Mouse (Mus musculus): ENCODE measurements at regions not wholly inside any gene's neighbourhood (a gene's known extent, or its start where the extent isn't known, plus 50 kb on each side); places are given as distances from the start of the nearest gene placed in this dataset.

GRCm38 (mm10) chr10:44857444-44857843 is 209.6 kb upstream of the Prep start:
- in situ Hi-C loops (cut with MboI; ENCODE audit: low pct_unique_long_range_greater_than_20kb in 1 of 2, low sequenced_read_pairs in 2 of 2, unreplicated experiment in 1 of 2): no loop called here

DNA sequence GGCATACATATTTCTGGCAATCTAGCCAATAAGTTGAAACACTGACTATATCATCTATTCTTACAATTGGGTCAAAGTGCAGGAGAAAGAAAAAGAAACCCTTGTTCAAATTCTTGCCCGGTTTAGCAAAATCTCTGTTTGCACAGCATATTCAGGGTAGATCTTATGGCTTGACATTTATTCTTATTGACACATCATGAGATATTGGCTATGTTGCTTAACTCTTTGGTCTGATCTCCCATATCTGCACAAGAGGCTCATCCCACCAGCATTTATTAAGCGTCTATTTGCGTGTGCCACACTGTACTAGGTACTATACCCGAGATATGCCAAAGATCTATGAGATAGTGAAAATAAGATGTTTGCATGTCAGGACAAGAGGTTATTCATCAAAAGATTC is 212.9 kb upstream of the Prep start:
- in situ Hi-C loops (cut with MboI; ENCODE audit: low pct_unique_long_range_greater_than_20kb in 1 of 2, low sequenced_read_pairs in 2 of 2, unreplicated experiment in 1 of 2): no loop called here

- in situ Hi-C loops (cut with MboI; ENCODE audit: low pct_unique_long_range_greater_than_20kb in 1 of 2, low sequenced_read_pairs in 2 of 2, unreplicated experiment in 1 of 2): no loop called here
Observed at GRCm38 (mm10) chr10:44849016-44849415, 218.0 kb upstream of the Prep start.

DNA sequence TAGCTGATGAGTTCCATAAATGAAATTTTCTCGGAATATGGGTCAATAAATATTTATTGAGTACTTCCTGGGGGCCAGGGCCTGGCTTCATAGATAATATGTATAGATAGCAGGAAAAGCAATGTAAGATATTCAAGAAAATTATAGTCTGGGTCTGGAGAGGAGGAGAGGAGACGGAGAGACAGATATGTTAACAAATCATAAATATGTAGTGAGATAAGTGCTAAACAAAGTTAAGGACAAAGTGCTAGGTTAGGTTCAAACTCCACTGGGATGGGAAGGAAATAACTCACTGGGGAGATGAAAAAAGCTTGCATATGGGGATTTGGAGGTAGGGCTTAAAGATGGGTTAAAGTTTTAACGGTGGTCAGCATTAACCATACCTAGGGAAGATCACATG is 220.2 kb upstream of the Prep start:
- in situ Hi-C loops (cut with MboI; ENCODE audit: low pct_unique_long_range_greater_than_20kb in 1 of 2, low sequenced_read_pairs in 2 of 2, unreplicated experiment in 1 of 2): no loop called here

GRCm38 (mm10) chr10:44846149-44846548 is 220.9 kb upstream of the Prep start:
- in situ Hi-C loops (cut with MboI; ENCODE audit: low pct_unique_long_range_greater_than_20kb in 1 of 2, low sequenced_read_pairs in 2 of 2, unreplicated experiment in 1 of 2): no loop called here

DNA sequence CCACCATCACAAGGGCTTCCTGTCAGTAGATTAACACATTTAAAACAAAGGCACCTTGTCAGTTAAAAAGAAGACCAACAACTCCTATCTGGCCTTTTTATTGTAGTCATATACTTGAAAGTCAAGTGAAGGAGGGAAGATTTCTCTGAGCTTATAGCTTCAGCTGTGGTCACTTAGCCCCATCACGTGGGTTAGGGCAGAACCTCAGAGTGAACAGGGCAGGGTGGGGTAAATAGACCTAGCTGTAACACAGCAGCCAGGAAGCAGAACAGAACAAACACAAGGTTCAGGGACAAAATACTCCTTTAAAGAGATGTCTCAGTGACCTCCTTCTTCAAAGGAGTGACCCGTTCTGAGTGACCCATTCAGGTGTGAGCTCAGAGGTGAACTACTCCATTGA is 226.6 kb upstream of the Prep start:
- in situ Hi-C loops (cut with MboI; ENCODE audit: low pct_unique_long_range_greater_than_20kb in 1 of 2, low sequenced_read_pairs in 2 of 2, unreplicated experiment in 1 of 2): no loop called here

- in situ Hi-C loops (cut with MboI; ENCODE audit: low pct_unique_long_range_greater_than_20kb in 1 of 2, low sequenced_read_pairs in 2 of 2, unreplicated experiment in 1 of 2): no loop called here
Observed at GRCm38 (mm10) chr10:44832455-44832854, 234.5 kb upstream of the Prep start.

DNA sequence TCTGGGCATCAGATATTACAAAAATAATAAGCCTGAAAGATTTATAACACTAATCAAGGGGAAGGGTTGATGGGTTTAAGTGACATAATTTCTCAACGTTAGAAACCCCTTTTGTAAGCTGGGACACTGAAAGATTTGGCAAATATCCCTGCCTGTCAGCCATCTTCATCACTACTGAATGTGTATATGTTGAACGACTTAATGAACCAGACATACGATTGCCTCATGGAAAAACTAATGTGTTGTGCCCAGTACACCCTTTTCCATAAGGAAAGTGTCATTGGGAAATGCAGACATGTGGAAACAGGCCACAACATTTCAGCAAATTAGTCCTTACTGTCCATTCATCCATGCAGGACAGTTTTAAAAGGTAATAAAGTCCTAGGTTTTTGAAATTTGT is 240.7 kb upstream of the Prep start:
- in situ Hi-C loops (cut with MboI; ENCODE audit: low pct_unique_long_range_greater_than_20kb in 1 of 2, low sequenced_read_pairs in 2 of 2, unreplicated experiment in 1 of 2): no loop called here

DNA sequence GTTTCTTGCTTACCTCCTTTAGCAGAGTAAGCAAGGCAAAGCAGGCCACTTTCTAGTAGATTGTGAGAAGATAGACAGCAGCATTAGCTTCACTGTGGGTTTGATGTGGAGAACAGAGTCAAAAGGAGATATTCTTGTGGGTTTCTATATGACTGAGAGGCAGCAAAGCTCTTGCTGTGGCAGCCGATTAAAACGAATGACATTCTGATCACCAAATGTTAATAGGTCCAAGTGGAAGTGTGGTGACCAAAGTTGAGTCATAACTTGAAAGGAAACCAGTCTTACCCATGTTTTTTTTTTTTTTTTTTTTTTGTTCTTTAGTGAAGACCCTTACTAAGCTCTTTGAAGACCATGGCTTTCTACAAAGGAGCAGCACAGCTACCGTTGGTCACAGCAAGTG is 245.3 kb upstream of the Prep start:
- in situ Hi-C loops (cut with MboI; ENCODE audit: low pct_unique_long_range_greater_than_20kb in 1 of 2, low sequenced_read_pairs in 2 of 2, unreplicated experiment in 1 of 2): no loop called here

DNA sequence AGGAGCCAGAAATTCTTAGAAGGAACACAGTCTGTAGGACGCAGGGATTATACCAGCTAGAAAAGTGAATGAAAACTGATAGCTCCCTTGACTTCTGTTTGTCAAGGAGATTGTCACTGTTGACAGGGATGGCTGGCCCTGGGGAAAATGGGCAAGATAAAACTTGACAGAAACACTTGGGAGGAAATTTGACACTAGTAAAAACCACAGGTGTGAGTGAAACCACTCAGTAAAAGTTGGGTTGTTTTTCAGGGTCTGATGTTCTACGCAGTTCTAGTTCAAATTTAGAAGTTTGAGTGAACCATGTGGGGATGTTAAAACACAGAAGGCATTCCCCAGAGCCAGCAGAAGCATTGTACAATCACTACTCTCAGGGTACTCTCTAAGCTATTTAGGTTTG is 246.6 kb upstream of the Prep start:
- in situ Hi-C loops (cut with MboI; ENCODE audit: low pct_unique_long_range_greater_than_20kb in 1 of 2, low sequenced_read_pairs in 2 of 2, unreplicated experiment in 1 of 2): no loop called here

DNA sequence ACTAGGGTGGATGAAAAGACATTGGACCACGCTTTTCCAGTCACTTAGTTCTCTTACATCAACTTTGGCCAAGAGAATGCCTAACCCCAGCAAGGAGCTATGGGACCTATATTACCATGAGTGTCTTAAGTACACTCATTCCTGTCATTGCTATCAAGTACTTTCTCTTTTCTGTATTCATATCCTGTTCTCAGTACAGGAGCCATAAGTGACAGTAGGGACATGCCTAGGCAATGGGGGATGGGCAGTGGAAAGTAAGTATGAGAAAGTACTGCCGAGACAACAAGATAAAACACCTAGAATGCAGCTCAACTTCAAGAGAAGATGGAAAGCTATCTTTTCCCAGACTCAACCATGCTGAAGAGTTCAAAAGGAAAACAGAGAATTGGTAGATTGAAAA is 247.6 kb upstream of the Prep start:
- in situ Hi-C loops (cut with MboI; ENCODE audit: low pct_unique_long_range_greater_than_20kb in 1 of 2, low sequenced_read_pairs in 2 of 2, unreplicated experiment in 1 of 2): no loop called here

GRCm38 (mm10) chr10:44818615-44819014 is 248.4 kb upstream of the Prep start:
- in situ Hi-C loops (cut with MboI; ENCODE audit: low pct_unique_long_range_greater_than_20kb in 1 of 2, low sequenced_read_pairs in 2 of 2, unreplicated experiment in 1 of 2): no loop called here

DNA sequence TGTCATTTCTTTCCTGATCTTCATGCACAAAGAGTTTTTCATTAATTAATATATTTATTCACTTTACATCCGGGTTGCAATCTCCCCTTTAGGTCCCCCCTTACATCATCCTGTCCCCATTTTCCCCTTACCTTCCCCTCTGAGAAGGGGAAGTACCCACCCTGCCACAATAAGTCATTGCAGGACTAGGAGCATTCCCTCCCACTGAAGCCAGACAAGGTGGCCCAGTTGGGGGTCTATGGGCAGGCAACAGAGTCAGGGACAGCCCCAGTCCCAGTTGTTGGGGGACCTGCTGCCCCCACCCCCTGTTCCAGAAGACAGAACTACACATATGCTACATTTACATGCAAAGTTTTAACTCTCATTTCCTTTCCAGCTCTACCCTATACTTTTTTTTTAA is 267.9 kb upstream of the Prdm1 start:
- in situ Hi-C loops (cut with MboI; ENCODE audit: low pct_unique_long_range_greater_than_20kb in 1 of 2, low sequenced_read_pairs in 2 of 2, unreplicated experiment in 1 of 2): no loop called here

DNA sequence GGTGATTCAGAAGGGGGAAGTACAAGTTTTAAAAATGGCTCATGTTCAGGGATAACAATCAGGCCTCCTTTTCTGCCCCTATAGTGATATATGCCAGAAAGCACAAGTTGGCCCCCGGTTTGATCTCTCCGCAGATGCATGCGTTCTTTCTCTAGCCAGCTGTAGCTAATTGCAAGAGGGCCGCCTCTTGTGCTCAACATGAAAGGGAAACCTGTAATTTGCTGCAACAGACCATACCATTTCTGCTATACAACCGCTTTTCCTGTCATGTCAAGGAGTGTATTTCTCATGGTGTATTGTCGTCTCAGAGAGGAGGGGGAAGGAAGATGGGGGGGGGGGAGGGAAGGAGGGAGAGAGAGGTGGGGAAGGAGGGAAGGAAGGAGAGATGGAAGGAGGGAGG is 257.1 kb upstream of the Prdm1 start:
- in situ Hi-C loops (cut with MboI; ENCODE audit: low pct_unique_long_range_greater_than_20kb in 1 of 2, low sequenced_read_pairs in 2 of 2, unreplicated experiment in 1 of 2): no loop called here

GRCm38 (mm10) chr10:44780381-44780958 is 252.2 kb upstream of the Prdm1 start:
- in situ Hi-C loops (cut with MboI; ENCODE audit: low pct_unique_long_range_greater_than_20kb in 1 of 2, low sequenced_read_pairs in 2 of 2, unreplicated experiment in 1 of 2): no loop called here

DNA sequence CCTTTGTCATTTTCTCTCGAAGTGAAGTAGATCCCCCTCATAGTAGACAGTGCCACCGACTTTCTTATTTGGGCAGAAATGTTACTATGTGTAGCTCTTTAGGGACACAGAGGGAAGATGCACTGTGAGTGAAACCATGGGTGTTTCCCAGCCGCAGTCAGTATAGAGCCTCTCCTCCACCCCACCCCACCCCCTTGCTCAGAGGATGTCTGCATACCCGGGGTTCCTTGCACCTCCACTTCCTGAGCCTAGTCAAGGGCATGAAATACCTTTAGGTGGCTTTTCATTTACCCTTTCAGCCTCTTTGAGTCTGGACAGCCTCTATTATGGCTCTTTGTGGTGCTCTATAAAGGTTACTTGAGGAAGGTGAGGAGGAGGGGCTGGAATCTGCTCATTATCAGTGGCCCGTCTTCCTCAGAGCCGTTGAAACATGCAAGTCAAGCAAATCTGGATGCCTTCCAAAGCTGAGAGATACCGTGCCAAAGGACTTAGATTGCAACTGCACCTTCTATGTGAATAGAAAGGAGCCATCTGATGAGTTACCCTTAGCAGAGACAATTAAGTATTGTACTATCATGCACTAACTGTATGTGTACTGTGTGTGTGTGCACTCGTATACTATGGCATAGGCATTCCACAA is 251.4 kb upstream of the Prdm1 start:
- in situ Hi-C loops (cut with MboI; ENCODE audit: low pct_unique_long_range_greater_than_20kb in 1 of 2, low sequenced_read_pairs in 2 of 2, unreplicated experiment in 1 of 2): no loop called here

GRCm38 (mm10) chr10:44777214-44777613 is 248.9 kb upstream of the Prdm1 start:
- in situ Hi-C loops (cut with MboI; ENCODE audit: low pct_unique_long_range_greater_than_20kb in 1 of 2, low sequenced_read_pairs in 2 of 2, unreplicated experiment in 1 of 2): no loop called here

DNA sequence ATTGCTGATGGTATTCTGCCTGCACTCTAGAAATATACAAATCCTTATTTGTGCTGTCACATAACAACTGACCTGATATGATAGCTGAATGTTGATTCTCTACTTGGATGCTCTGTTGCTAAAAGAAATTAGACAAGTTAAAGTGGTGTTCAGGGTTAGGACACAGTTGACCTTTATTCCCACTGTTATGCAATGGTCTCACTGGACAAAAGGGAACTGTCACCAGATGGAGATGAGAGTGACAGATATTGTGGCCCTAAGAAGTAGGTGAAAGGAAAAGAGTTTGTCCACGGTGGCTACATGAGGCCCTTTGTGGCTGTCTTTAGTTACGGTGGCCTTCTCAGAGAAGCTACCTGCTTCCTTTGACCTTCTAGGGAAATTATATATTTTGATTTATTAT is 247.9 kb upstream of the Prdm1 start:
- in situ Hi-C loops (cut with MboI; ENCODE audit: low pct_unique_long_range_greater_than_20kb in 1 of 2, low sequenced_read_pairs in 2 of 2, unreplicated experiment in 1 of 2): no loop called here

DNA sequence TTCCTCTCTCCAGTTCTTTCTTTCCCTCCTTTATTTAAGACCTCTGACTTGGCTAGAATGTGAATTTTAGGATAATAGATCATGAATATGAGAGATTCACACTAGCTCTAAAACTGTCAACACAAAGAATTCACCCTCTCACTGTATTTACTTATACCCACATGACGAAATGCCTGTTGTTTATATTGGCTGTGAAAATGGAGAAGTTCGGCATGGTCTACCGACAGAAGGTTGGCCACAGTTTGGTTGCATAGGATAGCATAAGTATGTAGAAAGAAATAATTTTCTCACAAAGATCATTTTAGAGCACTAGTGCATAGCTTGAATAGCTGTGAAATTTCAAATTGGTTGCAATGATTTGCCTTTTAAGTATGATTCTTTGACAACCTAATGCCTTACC is 237.2 kb upstream of the Prdm1 start:
- in situ Hi-C loops (cut with MboI; ENCODE audit: low pct_unique_long_range_greater_than_20kb in 1 of 2, low sequenced_read_pairs in 2 of 2, unreplicated experiment in 1 of 2): loop anchor here in 1 of 2 experiments (25.0 kb wide), 1 partner anchor 478 kb away; no protein-coding TSS in a partner anchor

- in situ Hi-C loops (cut with MboI; ENCODE audit: low pct_unique_long_range_greater_than_20kb in 1 of 2, low sequenced_read_pairs in 2 of 2, unreplicated experiment in 1 of 2): loop anchor here in 1 of 2 experiments (25.0 kb wide), 1 partner anchor 476 kb away; no protein-coding TSS in a partner anchor
Observed at GRCm38 (mm10) chr10:44763102-44763501, 234.8 kb upstream of the Prdm1 start.

All from mouse embryonic stem cell (cell line).